Mouse (Mus musculus) lung, postnatal 0 days (tissue): ENCODE measurements around the gene St6gal1.

Source experiments
- CTCF ChIP-seq: IDR thresholded peaks from 2 replicates; pipeline ENCODE4 v1.5.1; 2016; ENCODE audit warnings: antibody characterized with exemption, mild to moderate bottlenecking
- EP300 ChIP-seq: IDR thresholded peaks from 2 replicates; pipeline ENCODE4 v1.6.1; 2016; ENCODE audit warnings: antibody characterized with exemption, mild to moderate bottlenecking, control low read depth

- TF ChIP-seq CTCF (no peak), EP300 (no peak)
Measured at GRCm38 (mm10) chr16:23397931-23398330, 173.4 kb downstream of the St6gal1 start.
